Mouse (Mus musculus): ENCODE measurements around the gene Cerkl.

The Cerkl gene

GRCm38 (mm10) chr2:79456575-79457349, at the start of gene Cerkl, which contains the start of gene Neurod1:
TSS of gene Cerkl (minus strand) at chr2:79456785.
TSS of gene Neurod1 (minus strand) at chr2:79456751.
- Histone ChIP-seq H3K27me3 (ENCODE audit: control insufficient read depth, insufficient read depth, low read length, poor library complexity, severe bottlenecking) (peaks cover 2% of the 10 kb centered on the region), H3K36me3 (ENCODE audit: control insufficient read depth, insufficient read depth, low read length, poor library complexity, severe bottlenecking) (no peaks in the 10 kb centered on the region)
- no peak for DNase-seq (ENCODE audit: low read depth, low spot score)

- no peaks in the 10 kb centered on the region for H3K36me3 ChIP-seq (ENCODE audit: control insufficient read depth, insufficient read depth, low read length, poor library complexity, severe bottlenecking)
- peak; percentile 70 for DNase-seq (ENCODE audit: low read depth, low spot score)
- no peaks in the 10 kb centered on the region for H3K27me3 ChIP-seq (ENCODE audit: control insufficient read depth, insufficient read depth, low read length, poor library complexity, severe bottlenecking)
Observed at GRCm38 (mm10) chr2:79498990-79499755, 42.6 kb upstream of the Cerkl start.

DNA sequence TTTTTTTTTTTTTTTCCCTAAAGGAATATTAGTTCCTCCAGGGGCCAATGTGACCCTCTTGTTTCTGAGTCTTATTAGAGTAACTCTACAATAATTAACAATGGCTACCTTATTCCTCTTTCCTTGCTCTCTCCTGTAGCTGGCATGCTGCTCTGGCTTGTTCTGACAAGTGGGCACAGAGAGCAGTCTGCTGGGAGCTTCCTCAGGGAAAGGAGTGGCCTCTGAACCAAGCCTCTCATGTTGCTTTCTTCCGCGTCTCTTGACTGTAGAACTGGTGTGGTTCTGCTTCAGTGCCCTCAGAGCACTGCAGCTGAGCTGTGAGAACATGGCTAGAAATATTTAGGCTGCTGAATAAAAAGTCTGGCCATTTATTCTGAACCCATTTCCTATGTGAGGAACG, 28.5 kb upstream of the Cerkl start:
- no peak for DNase-seq (ENCODE audit: low read depth, low spot score)
- no peaks in the 10 kb centered on the region for H3K27me3 ChIP-seq (ENCODE audit: control insufficient read depth, insufficient read depth, low read length, poor library complexity, severe bottlenecking)
- H3K36me3 ChIP-seq (ENCODE audit: control insufficient read depth, insufficient read depth, low read length, poor library complexity, severe bottlenecking): no peaks in the 10 kb centered on the region

- Histone ChIP-seq H3K36me3 (ENCODE audit: control insufficient read depth, insufficient read depth, low read length, poor library complexity, severe bottlenecking) (no peaks in the 10 kb centered on the region), H3K27me3 (ENCODE audit: control insufficient read depth, insufficient read depth, low read length, poor library complexity, severe bottlenecking) (no peaks in the 10 kb centered on the region)
- DNase-seq (ENCODE audit: low read depth, low spot score): no peak
Observed at GRCm38 (mm10) chr2:79482511-79482910, 25.9 kb upstream of the Cerkl start.

- H3K36me3 ChIP-seq (ENCODE audit: control insufficient read depth, insufficient read depth, low read length, poor library complexity, severe bottlenecking): no peaks in the 10 kb centered on the region
- peaks cover 2% of the 10 kb centered on the region; the same call in 1 of the 2 replicates for H3K27me3 ChIP-seq (ENCODE audit: control insufficient read depth, insufficient read depth, low read length, poor library complexity, severe bottlenecking)
- no peak for DNase-seq (ENCODE audit: low read depth, low spot score)
Observed at GRCm38 (mm10) chr2:79462411-79462810, 5.8 kb upstream of the Cerkl start.

DNA sequence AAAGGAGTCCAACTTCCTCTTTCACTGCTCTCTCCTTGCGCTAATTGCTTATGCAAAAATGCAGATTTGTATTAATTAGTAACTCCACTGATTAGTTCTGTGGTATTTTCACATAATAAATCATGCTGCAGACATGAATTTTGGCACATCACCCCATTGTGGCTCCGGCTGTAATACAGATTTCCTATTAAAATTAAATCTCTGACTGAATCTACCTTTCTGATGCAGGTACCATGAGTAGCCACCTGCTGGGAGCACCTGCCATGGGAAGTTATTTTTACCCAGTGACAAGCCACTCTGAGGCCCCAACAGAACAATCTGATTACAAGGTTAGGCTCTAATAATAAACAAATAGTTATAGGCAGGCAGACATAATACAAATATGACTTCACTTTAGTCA, 5.3 kb upstream of the Cerkl start:
- H3K27me3 ChIP-seq (ENCODE audit: control insufficient read depth, insufficient read depth, low read length, poor library complexity, severe bottlenecking): peaks cover 2% of the 10 kb centered on the region; the same call in 1 of the 2 replicates
- no peak for DNase-seq (ENCODE audit: low read depth, low spot score)
- H3K36me3 ChIP-seq (ENCODE audit: control insufficient read depth, insufficient read depth, low read length, poor library complexity, severe bottlenecking): no peaks in the 10 kb centered on the region

DNA sequence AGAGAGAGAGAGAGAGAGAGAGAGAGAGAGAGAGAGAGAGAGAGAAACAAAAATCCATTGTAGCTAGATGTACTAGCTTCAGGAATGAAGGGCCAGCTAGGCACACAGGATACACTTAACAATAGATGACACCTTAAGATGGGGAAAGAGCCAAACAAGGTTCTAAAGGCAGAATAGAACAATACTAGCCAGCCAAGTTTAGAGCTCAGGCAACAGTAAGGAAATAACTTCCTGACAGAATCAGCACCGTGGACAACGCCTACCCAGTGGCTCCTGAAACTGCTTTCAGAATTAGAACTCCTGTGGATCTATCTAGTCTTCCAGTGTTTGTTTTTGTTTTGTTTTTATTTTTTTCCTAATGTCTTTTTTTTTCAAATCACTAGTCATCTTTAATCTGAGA, 4.0 kb upstream of the Cerkl start:
- H3K27me3 ChIP-seq (ENCODE audit: control insufficient read depth, insufficient read depth, low read length, poor library complexity, severe bottlenecking): peaks cover 2% of the 10 kb centered on the region
- no peaks in the 10 kb centered on the region for H3K36me3 ChIP-seq (ENCODE audit: control insufficient read depth, insufficient read depth, low read length, poor library complexity, severe bottlenecking)
- no peak for DNase-seq (ENCODE audit: low read depth, low spot score)

- Histone ChIP-seq H3K36me3 (ENCODE audit: control insufficient read depth, insufficient read depth, low read length, poor library complexity, severe bottlenecking) (no peaks in the 10 kb centered on the region), H3K27me3 (ENCODE audit: control insufficient read depth, insufficient read depth, low read length, poor library complexity, severe bottlenecking) (peaks cover 2% of the 10 kb centered on the region)
- no peak for DNase-seq (ENCODE audit: low read depth, low spot score)
Observed at GRCm38 (mm10) chr2:79460107-79460506, 3.5 kb upstream of the Cerkl start.

- no peaks in the 10 kb centered on the region for H3K36me3 ChIP-seq (ENCODE audit: control insufficient read depth, insufficient read depth, low read length, poor library complexity, severe bottlenecking)
- peaks cover 2% of the 10 kb centered on the region for H3K27me3 ChIP-seq (ENCODE audit: control insufficient read depth, insufficient read depth, low read length, poor library complexity, severe bottlenecking)
- no peak for DNase-seq (ENCODE audit: low read depth, low spot score)
Observed at GRCm38 (mm10) chr2:79459061-79460045, 2.8 kb upstream of the Cerkl start.

DNA sequence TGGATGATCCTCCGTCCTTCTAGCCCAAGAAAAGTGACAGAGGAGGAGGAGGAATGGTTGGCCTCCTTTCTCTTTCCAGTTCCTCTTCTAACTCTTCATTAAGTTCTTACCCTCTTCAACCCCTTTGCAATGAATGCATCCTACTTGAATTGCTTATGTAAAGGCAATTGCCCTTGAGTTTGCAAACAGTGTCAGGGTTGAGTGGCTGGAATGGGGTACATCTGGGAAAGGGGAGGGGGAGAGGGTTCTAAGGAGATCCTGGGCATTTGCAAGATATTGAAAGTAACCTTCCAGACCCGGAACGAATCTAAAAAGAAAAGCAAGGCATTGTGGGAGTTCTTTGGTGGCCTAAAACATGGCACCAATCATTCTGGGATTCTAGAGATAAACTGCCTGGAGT, 1.3 kb upstream of the Cerkl start:
- H3K36me3 ChIP-seq (ENCODE audit: control insufficient read depth, insufficient read depth, low read length, poor library complexity, severe bottlenecking): no peaks in the 10 kb centered on the region
- peaks cover 2% of the 10 kb centered on the region for H3K27me3 ChIP-seq (ENCODE audit: control insufficient read depth, insufficient read depth, low read length, poor library complexity, severe bottlenecking)
- DNase-seq (ENCODE audit: low read depth, low spot score): no peak

DNA sequence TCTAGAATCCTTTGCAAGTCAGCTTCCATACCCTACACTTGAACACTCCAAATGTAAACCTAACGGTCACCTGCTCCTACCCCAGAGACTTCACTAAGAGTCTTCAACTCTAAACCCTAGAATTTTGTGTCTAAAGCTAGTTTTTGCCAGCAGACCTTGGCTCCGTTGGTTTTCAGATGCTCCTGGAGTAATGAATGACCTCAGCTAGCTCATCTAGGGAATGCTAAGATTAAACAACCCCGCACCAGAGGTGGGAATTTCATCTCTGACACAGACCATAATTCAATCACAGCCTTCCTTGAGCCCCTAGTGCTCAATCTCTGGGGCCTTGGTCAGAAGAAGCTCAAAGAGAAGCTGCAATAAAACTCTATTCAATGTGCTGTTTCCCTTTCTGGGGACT, 849 bp upstream of the Cerkl start:
- H3K27me3 ChIP-seq (ENCODE audit: control insufficient read depth, insufficient read depth, low read length, poor library complexity, severe bottlenecking): peaks cover 2% of the 10 kb centered on the region
- no peaks in the 10 kb centered on the region for H3K36me3 ChIP-seq (ENCODE audit: control insufficient read depth, insufficient read depth, low read length, poor library complexity, severe bottlenecking)
- DNase-seq (ENCODE audit: low read depth, low spot score): no peak

- Histone ChIP-seq H3K27me3 (ENCODE audit: control insufficient read depth, insufficient read depth, low read length, poor library complexity, severe bottlenecking) (peaks cover 2% of the 10 kb centered on the region), H3K36me3 (ENCODE audit: control insufficient read depth, insufficient read depth, low read length, poor library complexity, severe bottlenecking) (no peaks in the 10 kb centered on the region)
- no peak for DNase-seq (ENCODE audit: low read depth, low spot score)
Observed at GRCm38 (mm10) chr2:79455646-79456045, 939 bp downstream of the Cerkl start.

- Histone ChIP-seq H3K27me3 (ENCODE audit: control insufficient read depth, insufficient read depth, low read length, poor library complexity, severe bottlenecking) (peaks cover 2% of the 10 kb centered on the region), H3K36me3 (ENCODE audit: control insufficient read depth, insufficient read depth, low read length, poor library complexity, severe bottlenecking) (no peaks in the 10 kb centered on the region)
- no peak for DNase-seq (ENCODE audit: low read depth, low spot score)
Observed at GRCm38 (mm10) chr2:79454786-79455446, 1.7 kb downstream of the Cerkl start.

Data from splenic B cell, adult 2 months (primary cell).